Mouse (Mus musculus) right cerebral cortex, adult 18-20 months (tissue): ENCODE results near the gene Erbb3.
A peak's percentile ranks its signal among the peaks of the same experiment; 100 is the strongest.
"Not testable (repeated sequence)": the region's sequence is repeated elsewhere in the genome, so short reads cannot be mapped to it uniquely, and the experiment has no call there.

Source experiments
- DNase-seq: peaks from one replicate; pipeline ENCODE4 v3.0.0; 2022; ENCODE audit warnings: mixed read lengths

The Erbb3 gene

DNA sequence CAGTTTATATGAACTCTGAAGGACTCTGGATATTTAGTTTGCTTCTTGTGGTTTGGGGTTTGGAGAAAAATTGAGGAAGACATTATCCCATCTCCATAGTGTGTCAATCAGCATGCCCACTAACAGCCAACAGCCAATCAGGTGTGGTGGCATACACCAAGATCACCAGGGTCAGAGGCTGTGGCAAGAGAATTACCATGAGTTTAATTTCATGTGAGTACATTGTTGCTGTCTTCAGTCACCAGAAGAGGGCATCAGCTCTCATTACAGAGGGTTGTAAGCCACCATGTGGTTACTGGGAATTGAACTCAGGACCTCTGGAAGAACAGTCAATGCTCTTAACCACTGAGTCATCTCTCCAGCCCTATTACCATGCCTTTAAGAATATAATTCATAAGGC lies 33.2 kb downstream of the Erbb3 start:
- DNase-seq: no peak

- DNase-seq: not testable (repeated sequence)
Observed at GRCm38 (mm10) chr10:128555567-128555966, 33.9 kb downstream of the Erbb3 start.

DNA sequence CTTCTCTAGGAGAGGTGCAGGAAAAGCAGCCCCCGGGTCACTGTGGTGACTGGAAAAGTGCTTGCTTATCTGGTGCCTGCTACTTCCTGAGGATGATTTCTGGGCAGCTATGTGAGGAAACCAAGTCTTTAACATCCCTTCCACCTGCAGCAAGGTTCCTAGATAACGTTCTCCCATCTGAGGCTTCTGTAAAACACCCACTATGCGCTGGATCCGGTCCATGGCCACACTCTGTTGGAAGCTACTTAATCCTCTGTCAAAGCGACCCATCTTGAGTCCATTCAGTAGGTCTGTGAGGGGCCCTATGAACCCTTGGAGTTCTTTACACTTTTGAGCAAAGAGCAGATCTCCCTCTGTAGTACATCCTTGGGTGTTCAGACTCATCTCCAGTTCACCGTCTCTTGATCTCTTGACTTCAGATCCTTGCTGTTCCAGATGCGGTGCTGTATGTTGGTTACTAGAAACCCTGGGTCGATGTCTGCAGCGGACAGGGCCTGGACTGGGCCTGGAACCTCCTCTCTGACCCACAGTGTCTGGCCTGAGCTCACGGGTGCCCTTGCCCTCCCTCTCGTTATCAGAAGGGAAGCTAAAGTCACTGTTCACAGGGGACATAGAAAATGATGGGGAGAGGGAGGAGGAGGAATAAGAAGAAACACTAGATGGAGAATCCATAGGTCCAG lies 39.2 kb downstream of the Erbb3 start:
- DNase-seq: not testable (repeated sequence)

GRCm38 (mm10) chr10:128549682-128550057 lies 39.8 kb downstream of the Erbb3 start:
- DNase-seq: not testable (repeated sequence)

DNA sequence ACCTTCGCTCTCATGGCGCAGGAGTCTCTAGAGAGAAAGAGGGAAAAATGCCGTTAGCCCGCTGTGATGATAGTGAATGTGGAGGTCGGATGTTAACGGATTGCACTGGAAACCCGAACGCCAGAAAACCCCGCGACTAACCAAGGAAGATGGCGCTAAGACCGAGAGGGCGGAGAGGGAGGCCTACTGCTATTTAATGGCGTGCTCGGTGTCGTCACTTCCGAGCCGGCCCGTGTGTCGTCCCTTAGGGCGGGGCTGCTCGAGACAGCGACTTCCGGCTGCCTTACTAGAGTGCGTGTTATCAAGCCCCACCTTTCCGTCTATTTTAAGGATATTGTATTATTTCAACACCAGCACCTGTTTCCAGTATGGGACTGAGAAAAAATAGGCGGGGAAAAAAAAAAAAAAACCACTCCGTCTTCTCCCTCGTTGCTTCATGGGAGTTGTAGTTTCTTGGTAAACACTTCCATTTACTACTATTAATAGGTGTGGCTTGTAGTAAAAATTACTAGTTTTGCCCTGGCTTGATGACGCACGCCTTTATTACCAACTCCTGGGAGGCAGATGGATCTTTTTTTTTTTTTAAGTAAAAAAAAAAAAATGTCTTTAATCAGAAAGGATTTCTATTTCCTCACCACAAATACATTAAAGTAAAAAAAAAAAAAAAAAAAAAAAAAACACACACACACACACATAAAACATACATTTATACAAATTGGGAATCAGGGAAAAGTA lies 40.3 kb downstream of the Erbb3 start, which contains the start of gene Rpl41:
Rpl41 (minus strand) TSS at position 359 of the 735 bp plus-strand sequence.
- peak; percentile 94 for DNase-seq

GRCm38 (mm10) chr10:128548051-128548791 lies 41.2 kb downstream of the Erbb3 start:
- DNase-seq: not testable (repeated sequence)

GRCm38 (mm10) chr10:128547361-128548032 lies 42.0 kb downstream of the Erbb3 start, which contains the start of gene Zc3h10:
TSS of gene Zc3h10 (minus strand) at chr10:128547774.
- peak; percentile 98 for DNase-seq

DNA sequence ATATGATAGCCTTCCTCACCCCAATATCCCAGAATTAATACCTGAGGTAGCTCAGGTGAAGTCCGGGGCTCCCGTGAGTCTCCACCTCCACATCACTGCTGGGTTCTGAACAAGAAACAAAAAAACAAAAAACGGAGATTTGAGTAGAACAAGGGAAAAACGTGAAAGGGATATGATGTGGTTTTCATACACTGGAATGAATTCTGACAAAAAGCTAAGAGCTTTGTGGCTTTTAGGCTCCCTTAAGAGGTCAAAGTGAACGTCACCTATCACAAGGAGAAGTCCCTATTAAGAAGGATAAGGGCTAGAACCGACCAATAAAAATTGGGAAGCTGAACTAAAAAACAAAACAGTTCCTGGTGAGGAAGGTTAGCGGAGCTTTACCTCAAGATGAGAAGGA lies 42.7 kb downstream of the Erbb3 start:
- no peak for DNase-seq

DNA sequence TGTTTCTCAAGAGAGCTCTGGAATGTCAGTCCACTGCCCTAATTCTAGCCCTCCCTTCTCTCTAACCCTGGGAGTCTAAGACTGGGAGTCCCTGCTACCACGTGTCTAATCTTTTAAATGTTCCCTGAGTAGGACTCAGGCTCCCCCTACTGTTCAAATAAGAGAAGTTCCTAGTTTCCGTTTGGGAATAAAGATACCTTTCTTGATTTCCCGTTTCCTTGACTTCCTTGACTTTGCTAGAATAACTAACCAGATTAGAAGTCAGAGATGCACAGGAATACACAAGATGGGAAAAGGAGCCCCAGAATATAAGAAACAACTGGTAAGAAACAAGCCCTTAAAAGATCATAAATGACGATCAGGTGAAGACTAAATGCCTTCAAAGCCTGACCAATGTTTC lies 43.1 kb downstream of the Erbb3 start:
- no peak for DNase-seq

- no peak for DNase-seq
Observed at GRCm38 (mm10) chr10:128545570-128545898, 43.9 kb downstream of the Erbb3 start.

DNA sequence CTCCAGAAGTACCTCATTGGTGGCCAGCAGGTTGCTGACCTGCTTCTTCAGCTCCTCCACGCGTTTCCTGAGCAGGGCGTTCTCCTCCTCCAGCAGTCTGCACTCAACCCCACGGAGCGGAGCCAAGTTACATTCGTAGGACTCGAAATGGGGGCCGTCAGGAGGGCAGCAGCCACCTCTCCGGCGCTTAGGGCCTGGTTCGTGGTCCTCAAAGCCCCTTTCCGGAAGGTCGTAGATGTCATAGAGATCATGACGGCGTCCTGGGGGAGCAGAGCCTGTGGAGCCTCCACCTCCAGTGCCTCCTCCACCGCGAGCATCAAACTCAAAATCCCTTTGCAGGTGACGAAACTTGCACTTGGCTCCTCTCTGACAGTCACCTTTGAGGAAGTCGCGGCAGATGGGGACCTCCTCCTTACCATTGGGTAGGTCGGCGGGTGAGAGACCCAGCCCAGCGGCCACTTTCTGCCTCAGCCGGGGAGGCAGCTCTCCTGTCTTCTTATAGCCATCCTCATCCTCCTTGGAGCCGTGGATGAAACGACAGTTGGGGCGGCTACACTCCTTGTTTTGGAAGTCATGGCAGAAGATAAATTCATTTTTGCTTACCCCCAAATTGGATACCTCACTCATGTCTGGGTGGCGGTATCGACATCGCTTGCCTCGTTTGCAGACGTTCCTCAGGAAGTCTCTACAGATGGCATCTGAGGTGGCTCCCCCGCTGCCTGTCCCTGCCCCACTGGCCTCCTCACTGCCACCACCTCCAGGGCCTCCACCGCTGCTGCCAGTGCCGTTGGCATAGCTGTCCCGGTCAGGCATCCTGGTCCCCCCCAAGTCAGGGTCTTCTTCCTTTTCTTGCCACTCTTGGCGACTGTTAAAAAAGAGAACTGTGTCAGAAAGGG lies 44.5 kb downstream of the Erbb3 start:
- DNase-seq: no peak

DNA sequence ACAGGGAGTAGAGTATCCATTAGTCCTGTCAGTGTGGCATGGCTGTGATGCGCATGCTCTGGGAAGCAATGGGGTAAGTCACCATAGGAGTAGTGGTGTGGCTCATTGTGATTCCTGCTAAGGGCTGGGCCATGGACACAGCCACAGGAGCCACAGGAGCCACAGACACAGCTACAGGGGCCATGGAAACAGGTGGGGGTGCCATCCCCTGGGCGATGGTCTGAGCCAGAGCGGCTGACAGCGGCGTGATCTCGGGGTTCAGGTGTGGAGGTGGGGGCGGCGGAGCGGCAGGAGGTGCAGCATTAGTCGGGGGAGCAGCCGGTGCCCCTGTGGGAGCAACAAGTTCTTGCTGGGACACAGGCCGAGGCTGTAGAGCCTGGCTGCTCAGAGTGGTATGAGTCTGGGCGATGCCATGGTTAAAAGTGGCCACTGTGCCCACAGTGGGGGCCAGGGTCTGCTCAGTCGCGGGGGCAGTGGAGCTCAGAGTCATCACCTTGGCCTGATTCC lies 45.2 kb downstream of the Erbb3 start:
- DNase-seq: no peak

GRCm38 (mm10) chr10:128543100-128543499 lies 46.4 kb downstream of the Erbb3 start:
- DNase-seq: no peak

DNA sequence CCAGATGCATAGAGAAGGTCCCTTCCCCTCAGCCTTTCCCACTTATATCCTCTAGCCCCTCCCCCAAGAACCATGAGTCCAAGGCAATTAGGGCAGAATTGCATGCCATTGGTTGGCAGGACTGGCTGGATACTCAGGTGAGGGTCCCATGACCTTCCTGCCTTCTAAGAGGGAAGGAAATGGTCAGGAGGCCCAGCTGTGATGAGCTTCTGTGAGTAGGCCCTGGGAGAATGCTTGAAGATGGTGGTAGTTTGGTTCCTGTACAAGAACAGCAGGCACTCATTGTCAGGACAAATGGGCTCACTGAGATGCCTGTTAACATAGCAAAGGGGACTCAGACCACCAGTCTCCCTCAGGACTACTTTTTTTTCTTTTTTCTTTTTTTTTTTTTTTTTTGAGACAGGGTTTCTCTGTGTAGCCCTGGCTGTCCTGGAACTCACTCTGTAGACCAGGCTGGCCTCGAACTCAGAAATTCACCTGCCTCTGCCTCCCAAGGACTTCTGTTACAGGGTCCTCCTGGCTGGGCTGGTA lies 51.0 kb downstream of the Erbb3 start:
- no peak for DNase-seq

GRCm38 (mm10) chr10:128536266-128536940 lies 53.0 kb downstream of the Erbb3 start:
- peak; percentile 89 for DNase-seq

DNA sequence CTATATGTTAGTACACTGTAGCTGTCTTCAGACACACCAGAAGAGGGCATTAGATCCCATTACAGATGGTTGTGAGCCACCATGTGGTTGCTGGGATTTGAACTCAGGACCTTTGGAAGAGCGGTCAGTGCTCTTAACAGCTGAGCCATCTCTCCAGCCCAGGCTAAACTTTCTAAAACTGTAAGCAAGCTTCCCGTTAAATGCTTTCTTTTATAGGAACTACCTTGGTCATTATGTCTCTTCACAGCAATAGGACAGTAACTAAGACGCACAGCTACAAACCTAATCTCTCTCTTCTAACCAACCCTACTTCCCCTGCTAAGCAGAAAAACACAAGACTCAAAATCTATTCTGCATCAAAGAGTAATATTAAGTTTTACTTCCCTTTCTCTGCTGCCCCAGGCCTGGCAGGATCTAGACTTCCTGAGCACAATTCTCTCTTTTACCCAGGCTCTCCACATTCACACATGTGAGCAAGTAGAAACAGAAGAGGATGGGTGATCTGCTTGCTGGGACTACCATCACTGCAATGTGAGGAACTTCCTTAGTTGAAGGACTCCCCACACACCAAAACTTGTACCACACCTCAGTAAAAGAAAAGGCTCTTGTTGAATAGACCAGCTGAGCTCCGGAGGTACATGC lies 53.7 kb downstream of the Erbb3 start:
- DNase-seq: no peak

- no peak for DNase-seq
Observed at GRCm38 (mm10) chr10:128535206-128535605, 54.2 kb downstream of the Erbb3 start.

DNA sequence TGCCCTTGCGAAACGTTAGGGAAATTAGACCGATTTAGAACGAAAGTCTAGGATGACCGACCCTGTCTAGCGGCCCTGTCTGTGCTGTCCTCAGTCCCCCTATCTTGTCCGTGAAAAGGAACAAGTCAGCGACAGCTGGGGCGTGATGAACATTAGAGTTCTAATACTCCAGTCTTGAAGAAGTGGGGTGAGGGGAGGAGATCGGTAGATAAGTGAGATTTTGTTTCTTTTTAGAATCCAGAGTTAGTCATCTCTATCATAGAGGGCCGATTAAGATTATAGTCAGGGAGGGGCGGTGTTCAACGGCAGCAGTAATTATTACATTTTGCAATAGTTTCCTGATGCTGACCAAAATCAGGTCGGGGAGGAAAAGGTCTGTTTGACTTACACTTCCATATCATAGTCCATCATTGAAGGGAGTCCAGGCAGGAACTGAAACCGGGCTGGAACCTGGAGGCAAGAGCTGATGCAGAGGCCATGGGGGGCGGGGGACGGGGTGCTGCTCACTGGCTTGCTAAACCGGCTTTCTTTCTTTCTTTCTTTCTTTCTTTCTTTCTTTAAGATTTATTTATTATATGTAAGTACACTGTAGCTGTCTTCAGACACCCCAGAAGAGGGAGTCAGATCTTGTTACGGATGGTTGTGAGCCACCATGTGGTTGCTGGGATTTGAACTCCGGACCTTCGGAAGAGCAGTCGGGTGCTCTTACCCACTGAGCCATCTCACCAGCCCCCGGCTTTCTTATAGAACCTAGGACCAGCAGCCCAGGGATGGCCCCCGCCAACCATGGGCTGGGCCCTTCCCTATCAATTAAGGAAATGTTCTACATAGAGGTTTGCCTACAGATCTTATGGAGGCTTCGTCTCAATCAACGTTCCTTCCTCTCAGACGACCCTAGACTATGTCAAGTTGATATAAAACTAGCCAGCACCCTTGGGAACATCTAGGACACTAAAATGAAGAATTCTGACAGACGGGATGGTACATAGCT lies 62.8 kb downstream of the Erbb3 start:
- DNase-seq: no peak

- peak; percentile 94 for DNase-seq
Observed at GRCm38 (mm10) chr10:128525671-128526308, 63.7 kb downstream of the Erbb3 start, which contains the start of gene Esyt1. TSS of gene Esyt1 (minus strand) at chr10:128525871.
